Mouse (Mus musculus): ENCODE measurements around the gene Plxna4. TPM values are rescaled to one million over a fixed set of nuclear protein-coding genes. Genes with fewer than 3 reads are reported as not detected.

Plxna4 gene
- polyA plus RNA-seq, 1 experiment from 2014 or later = 14.0 TPM

DNA sequence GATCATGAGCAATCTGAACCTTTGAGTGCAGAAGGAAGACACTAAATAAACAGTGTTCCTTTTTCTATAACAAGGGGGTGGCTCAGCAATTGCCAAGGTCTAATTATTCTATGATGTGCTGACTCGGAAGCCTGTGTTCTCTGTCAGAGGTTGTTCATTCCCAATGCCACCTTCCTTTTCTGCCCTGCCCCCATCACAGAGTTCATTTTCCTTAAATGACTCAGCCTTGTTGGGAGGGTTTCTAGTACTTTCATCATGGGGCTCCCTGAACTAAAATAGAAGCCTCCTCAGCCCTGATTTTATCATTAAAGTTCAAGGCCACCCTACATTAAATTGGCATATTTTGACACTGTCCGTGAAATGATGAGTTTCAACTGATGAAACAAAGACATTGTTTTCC is 242.0 kb downstream of the Plxna4 start:
- ATAC-seq = no peak
- Histone ChIP-seq H3K4me1 (ENCODE audit: control insufficient read depth, insufficient read depth, low read depth, low read length) (peaks cover 6% of the 10 kb centered on the region), H3K27ac (ENCODE audit: low read depth, low read length) (no peak overlapping the region), H3K9ac (ENCODE audit: low read depth, low read length) (no peak overlapping the region), H3K4me2 (ENCODE audit: low read length) (no peak overlapping the region), H3K9me3 (ENCODE audit: control insufficient read depth, low read length) (no peaks in the 10 kb centered on the region), H3K36me3 (ENCODE audit: control insufficient read depth, insufficient read depth, low read length) (no peaks in the 10 kb centered on the region), H3K27me3 (replicated peaks; ENCODE audit: control insufficient read depth, insufficient read depth, low read length) (no peaks in the 10 kb centered on the region), H3K4me3 (ENCODE audit: low read length) (no peak overlapping the region)
- 66% methylated on average over 2 of the region's 2 CpGs for WGBS

DNA sequence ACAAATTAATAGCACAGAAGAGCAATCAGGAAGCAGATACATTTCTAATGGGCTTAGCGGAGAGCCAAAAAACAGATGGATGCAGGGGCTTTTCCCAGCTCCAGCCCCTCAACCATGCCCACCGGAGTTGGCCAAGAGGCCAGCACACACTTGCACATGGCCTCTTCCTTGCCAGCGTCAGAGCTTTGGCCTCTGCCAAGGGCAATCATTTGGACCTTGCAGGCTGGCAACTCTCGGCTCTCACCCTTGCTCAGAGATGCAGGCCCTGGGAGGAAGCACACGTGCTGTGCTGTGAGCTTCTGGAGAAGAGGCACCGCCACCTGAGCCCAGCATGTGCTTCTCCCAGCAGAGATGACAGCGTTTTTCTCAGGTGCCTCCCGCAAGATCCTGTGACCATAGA is 245.3 kb downstream of the Plxna4 start:
- Histone ChIP-seq H3K4me3 (ENCODE audit: low read length) (no peak overlapping the region), H3K9ac (ENCODE audit: low read depth, low read length) (no peak overlapping the region), H3K36me3 (ENCODE audit: control insufficient read depth, insufficient read depth, low read length) (no peaks in the 10 kb centered on the region), H3K4me1 (ENCODE audit: control insufficient read depth, insufficient read depth, low read depth, low read length) (peaks cover 6% of the 10 kb centered on the region), H3K27me3 (replicated peaks; ENCODE audit: control insufficient read depth, insufficient read depth, low read length) (no peaks in the 10 kb centered on the region), H3K27ac (ENCODE audit: low read depth, low read length) (no peak overlapping the region), H3K9me3 (ENCODE audit: control insufficient read depth, low read length) (no peaks in the 10 kb centered on the region), H3K4me2 (ENCODE audit: low read length) (no peak overlapping the region)
- ATAC-seq = 0 out of 2 replicates have a peak, but pooled peaks have one; percentile 52
- 67% methylated on average over 8 of the region's 8 CpGs for WGBS

GRCm38 (mm10) chr6:32342272-32342671 is 245.7 kb downstream of the Plxna4 start:
- no peak for ATAC-seq
- H3K4me1 ChIP-seq (ENCODE audit: control insufficient read depth, insufficient read depth, low read depth, low read length) = peaks cover 6% of the 10 kb centered on the region

DNA sequence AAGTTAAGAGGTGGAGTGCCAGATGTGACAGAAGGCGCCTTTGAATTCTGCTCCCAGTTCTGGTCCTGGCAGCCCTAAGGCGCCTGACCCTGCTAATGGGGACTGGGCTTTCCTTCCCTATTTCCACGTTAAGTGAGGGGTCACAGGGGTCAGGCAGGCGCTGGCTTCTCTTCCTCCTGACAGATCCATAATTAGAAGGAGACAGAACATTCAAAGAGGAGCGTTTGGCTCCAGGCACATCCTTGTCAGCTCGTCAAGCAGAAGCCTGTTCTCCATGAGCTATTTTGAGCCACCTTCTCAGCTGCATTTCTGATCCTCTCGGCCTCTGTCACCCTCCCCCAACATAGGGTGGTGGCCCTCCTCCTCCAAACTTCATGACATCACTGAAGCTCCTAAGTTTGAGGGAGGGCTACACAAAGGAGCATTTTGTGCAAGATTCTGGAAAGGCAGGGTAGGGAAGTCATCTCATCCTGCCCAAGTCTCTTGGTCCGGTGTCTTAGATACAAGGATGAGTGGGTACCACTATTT is 249.5 kb downstream of the Plxna4 start:
- Histone ChIP-seq H3K27ac (ENCODE audit: low read depth, low read length) (no peak overlapping the region), H3K9ac (ENCODE audit: low read depth, low read length) (no peak overlapping the region), H3K4me3 (ENCODE audit: low read length) (no peak overlapping the region), H3K4me1 (ENCODE audit: control insufficient read depth, insufficient read depth, low read depth, low read length) (peaks cover 6% of the 10 kb centered on the region), H3K27me3 (replicated peaks; ENCODE audit: control insufficient read depth, insufficient read depth, low read length) (no peaks in the 10 kb centered on the region), H3K4me2 (ENCODE audit: low read length) (no peak overlapping the region), H3K36me3 (ENCODE audit: control insufficient read depth, insufficient read depth, low read length) (no peaks in the 10 kb centered on the region), H3K9me3 (ENCODE audit: control insufficient read depth, low read length) (no peaks in the 10 kb centered on the region)
- 51% methylated on average over 8 of the region's 8 CpGs for WGBS
- ATAC-seq = no peak

More at GRCm38 (mm10) chr6:32342272-32342671, 245.7 kb downstream of the Plxna4 start:
- Histone ChIP-seq H3K9ac (ENCODE audit: low read depth, low read length) (no peak overlapping the region), H3K36me3 (ENCODE audit: control insufficient read depth, insufficient read depth, low read length) (no peaks in the 10 kb centered on the region), H3K9me3 (ENCODE audit: control insufficient read depth, low read length) (no peaks in the 10 kb centered on the region), H3K4me2 (ENCODE audit: low read length) (no peak overlapping the region), H3K4me3 (ENCODE audit: low read length) (no peak overlapping the region), H3K27ac (ENCODE audit: low read depth, low read length) (no peak overlapping the region), H3K27me3 (replicated peaks; ENCODE audit: control insufficient read depth, insufficient read depth, low read length) (no peaks in the 10 kb centered on the region)
- WGBS = 76% methylated on average over 6 of the region's 6 CpGs

DNA sequence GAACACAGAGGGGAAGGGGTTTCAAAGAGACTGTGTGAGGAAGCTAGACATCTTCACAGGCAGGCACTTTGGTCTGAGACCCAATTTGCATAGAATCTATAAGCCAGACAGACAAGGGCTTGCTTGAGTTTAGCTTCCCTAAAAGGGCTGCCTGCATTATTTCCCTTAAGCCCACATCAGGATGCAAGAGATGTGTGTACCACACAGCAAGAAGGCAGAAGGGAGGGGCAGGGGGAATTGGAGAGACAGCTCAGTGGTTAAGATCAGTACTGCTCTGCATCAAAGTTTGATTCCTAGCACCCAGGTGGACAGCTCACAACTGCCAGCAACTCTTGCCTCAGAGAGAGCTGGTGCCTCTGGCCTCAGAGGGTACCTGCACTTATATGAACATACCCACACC is 256.7 kb downstream of the Plxna4 start:
- Histone ChIP-seq H3K4me1 (ENCODE audit: control insufficient read depth, insufficient read depth, low read depth, low read length) (peaks cover 7% of the 10 kb centered on the region), H3K4me3 (ENCODE audit: low read length) (no peak overlapping the region), H3K27ac (ENCODE audit: low read depth, low read length) (no peak overlapping the region), H3K9ac (ENCODE audit: low read depth, low read length) (no peak overlapping the region), H3K4me2 (ENCODE audit: low read length) (no peak overlapping the region), H3K36me3 (ENCODE audit: control insufficient read depth, insufficient read depth, low read length) (no peaks in the 10 kb centered on the region), H3K9me3 (ENCODE audit: control insufficient read depth, low read length) (no peaks in the 10 kb centered on the region), H3K27me3 (replicated peaks; ENCODE audit: control insufficient read depth, insufficient read depth, low read length) (no peaks in the 10 kb centered on the region)
- ATAC-seq = no peak

GRCm38 (mm10) chr6:32330034-32330795 is 257.8 kb downstream of the Plxna4 start:
- no peak overlapping the region for H3K9ac ChIP-seq (ENCODE audit: low read depth, low read length)
- H3K27ac ChIP-seq (ENCODE audit: low read depth, low read length) = no peak overlapping the region
- no peaks in the 10 kb centered on the region for H3K36me3 ChIP-seq (ENCODE audit: control insufficient read depth, insufficient read depth, low read length)
- no peak for ATAC-seq
- no peak overlapping the region for H3K4me3 ChIP-seq (ENCODE audit: low read length)
- no peaks in the 10 kb centered on the region for H3K9me3 ChIP-seq (ENCODE audit: control insufficient read depth, low read length)
- H3K27me3 ChIP-seq (replicated peaks; ENCODE audit: control insufficient read depth, insufficient read depth, low read length) = no peaks in the 10 kb centered on the region
- peaks cover 7% of the 10 kb centered on the region for H3K4me1 ChIP-seq (ENCODE audit: control insufficient read depth, insufficient read depth, low read depth, low read length)
- no peak overlapping the region for H3K4me2 ChIP-seq (ENCODE audit: low read length)
- WGBS = 67% methylated on average over 9 of the region's 9 CpGs

GRCm38 (mm10) chr6:32328028-32328427 is 260.0 kb downstream of the Plxna4 start:
- no peak overlapping the region for H3K9ac ChIP-seq (ENCODE audit: low read depth, low read length)
- no peak overlapping the region for H3K4me2 ChIP-seq (ENCODE audit: low read length)
- peaks cover 7% of the 10 kb centered on the region for H3K4me1 ChIP-seq (ENCODE audit: control insufficient read depth, insufficient read depth, low read depth, low read length)
- H3K9me3 ChIP-seq (ENCODE audit: control insufficient read depth, low read length) = no peaks in the 10 kb centered on the region
- H3K27me3 ChIP-seq (replicated peaks; ENCODE audit: control insufficient read depth, insufficient read depth, low read length) = no peaks in the 10 kb centered on the region
- WGBS = 1% methylated on average over 8 of the region's 8 CpGs
- no peaks in the 10 kb centered on the region for H3K36me3 ChIP-seq (ENCODE audit: control insufficient read depth, insufficient read depth, low read length)
- no peak overlapping the region for H3K4me3 ChIP-seq (ENCODE audit: low read length)
- H3K27ac ChIP-seq (ENCODE audit: low read depth, low read length) = no peak overlapping the region
- peak; percentile 63 for ATAC-seq

DNA sequence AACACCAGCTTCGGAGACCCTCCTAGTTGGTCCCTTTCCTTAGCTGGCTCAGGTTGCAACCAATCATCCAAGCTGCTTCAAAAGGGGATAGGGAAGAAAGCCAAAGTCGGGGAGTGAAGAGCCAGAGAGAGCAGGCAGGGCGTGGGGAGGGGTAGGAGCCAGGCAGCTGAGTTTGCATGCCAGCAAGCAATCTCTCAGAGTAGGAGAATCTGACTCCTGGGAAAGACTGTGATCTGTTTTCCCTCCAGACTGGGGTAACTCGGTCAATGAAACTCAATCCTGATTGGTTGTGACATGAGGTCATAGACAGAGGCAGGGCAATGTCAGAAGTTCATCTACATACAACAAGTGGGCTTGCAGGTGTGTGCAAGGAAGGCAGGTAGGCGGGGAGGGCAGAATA is 260.8 kb downstream of the Plxna4 start:
- Histone ChIP-seq H3K27me3 (replicated peaks; ENCODE audit: control insufficient read depth, insufficient read depth, low read length) (no peaks in the 10 kb centered on the region), H3K4me1 (ENCODE audit: control insufficient read depth, insufficient read depth, low read depth, low read length) (peaks cover 7% of the 10 kb centered on the region), H3K9ac (ENCODE audit: low read depth, low read length) (no peak overlapping the region), H3K4me2 (ENCODE audit: low read length) (no peak overlapping the region), H3K27ac (ENCODE audit: low read depth, low read length) (no peak overlapping the region), H3K36me3 (ENCODE audit: control insufficient read depth, insufficient read depth, low read length) (no peaks in the 10 kb centered on the region), H3K4me3 (ENCODE audit: low read length) (no peak overlapping the region), H3K9me3 (ENCODE audit: control insufficient read depth, low read length) (no peaks in the 10 kb centered on the region)
- ATAC-seq = peak; percentile 64
- WGBS = 25% methylated on average over 5 of the region's 5 CpGs

- ATAC-seq = no peak
- Histone ChIP-seq H3K4me2 (ENCODE audit: low read length) (no peak overlapping the region), H3K9ac (ENCODE audit: low read depth, low read length) (no peak overlapping the region), H3K27ac (ENCODE audit: low read depth, low read length) (no peak overlapping the region), H3K9me3 (ENCODE audit: control insufficient read depth, low read length) (no peaks in the 10 kb centered on the region), H3K27me3 (replicated peaks; ENCODE audit: control insufficient read depth, insufficient read depth, low read length) (no peaks in the 10 kb centered on the region), H3K36me3 (ENCODE audit: control insufficient read depth, insufficient read depth, low read length) (no peaks in the 10 kb centered on the region), H3K4me3 (ENCODE audit: low read length) (no peak overlapping the region), H3K4me1 (ENCODE audit: control insufficient read depth, insufficient read depth, low read depth, low read length) (peaks cover 7% of the 10 kb centered on the region)
- 92% methylated on average over 5 of the region's 5 CpGs for WGBS
These were observed 261.6 kb downstream of the Plxna4 start for GRCm38 (mm10) chr6:32326406-32326805.
